Mouse (Mus musculus): ENCODE measurements around the gene Abtb1. TPM values are rescaled to one million over a fixed set of nuclear protein-coding genes. Genes with fewer than 3 reads are reported as not detected.

Abtb1 gene
- polyA plus RNA-seq (2015; fragmentation: Nextera tagmentation; extraction: Ambion mirVana): 25.1 and 26.1 TPM in 2 replicates

DNA sequence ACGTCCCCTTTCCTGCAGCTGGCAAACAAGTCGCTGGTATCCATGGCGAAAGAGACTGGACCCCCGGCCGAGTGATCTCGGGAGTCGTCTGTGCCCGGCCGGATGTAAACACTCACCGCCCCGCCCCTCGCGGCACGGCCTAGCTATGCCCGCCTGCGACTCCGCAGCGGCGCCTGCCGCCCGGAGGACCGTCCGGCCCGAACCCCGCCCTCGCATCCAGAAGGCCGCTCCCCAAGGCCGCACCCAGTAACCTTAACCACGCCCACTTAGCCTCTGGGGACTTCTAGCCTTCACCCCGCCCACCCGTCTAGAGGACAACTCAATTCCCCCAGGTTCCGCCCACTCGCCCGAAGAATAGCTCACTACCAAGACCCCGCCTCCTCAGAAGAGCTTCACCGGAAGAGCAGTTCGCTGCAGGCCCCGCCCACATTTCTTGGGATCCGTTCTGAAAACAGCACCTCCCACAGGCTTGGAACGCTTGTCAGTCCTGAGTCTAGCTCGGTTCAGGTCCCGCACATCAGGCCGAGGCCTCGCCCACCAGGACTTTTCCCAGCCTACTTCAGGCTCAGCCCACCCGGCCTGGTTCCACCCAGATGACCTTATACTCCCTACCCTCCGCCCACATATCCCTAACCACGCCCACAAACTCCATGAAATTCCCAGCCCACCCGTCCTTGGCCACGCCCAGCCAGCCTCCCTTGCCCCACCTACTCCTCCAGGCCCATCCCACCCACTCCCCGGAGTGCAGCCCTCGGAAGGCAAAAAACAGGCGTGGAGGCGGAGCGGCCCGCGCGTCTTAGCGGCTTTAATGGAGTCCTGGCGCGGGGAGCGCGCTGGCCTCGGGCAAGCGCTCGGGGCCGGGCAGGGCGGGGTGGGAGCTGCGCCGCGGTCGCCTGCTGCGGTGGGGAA, at the start of gene Abtb1:
Gene Abtb1 (minus strand): TSS at position 204 of the 909 bp plus-strand sequence.
- DNase-seq (ENCODE audit: low spot score) (peak; percentile 99), ATAC-seq (ENCODE audit: low FRiP score, low TSS enrichment) (peak; percentile 97)
- Histone ChIP-seq H3K4me3 (ENCODE audit: low read depth, low read length) (peak within 1 kb of the TSS; percentile 86), H3K36me3 (ENCODE audit: control insufficient read depth, insufficient read depth, low read length) (peaks cover 5% of the 10 kb centered on the region; the same call in 1 of the 2 replicates), H3K27ac (replicated peaks) (peak within 1 kb of the TSS; percentile 97), H3K27me3 (ENCODE audit: control insufficient read depth, insufficient read depth, low read length) (no peaks in the 10 kb centered on the region), H3K9me3 (ENCODE audit: control insufficient read depth, low read length) (no peaks in the 10 kb centered on the region), H3K4me1 (replicated peaks; ENCODE audit: control insufficient read depth, insufficient read depth) (peaks cover 4% of the 10 kb centered on the region; the same call in 1 of the 2 replicates), H3K4me2 (replicated peaks; ENCODE audit: low read depth) (peak within 1 kb of the TSS; percentile 92), H3K9ac (ENCODE audit: low read length) (peak within 1 kb of the TSS; percentile 94)
- TF ChIP-seq CTCF (IDR thresholded peaks at IDR 0.05; ENCODE audit: low read depth): peak; percentile 79
- TF ChIP-seq EP300 (optimal IDR thresholded peaks at IDR 0.05): no peak
- under 1% methylated on average over 72 of the region's 72 CpGs for WGBS

DNA sequence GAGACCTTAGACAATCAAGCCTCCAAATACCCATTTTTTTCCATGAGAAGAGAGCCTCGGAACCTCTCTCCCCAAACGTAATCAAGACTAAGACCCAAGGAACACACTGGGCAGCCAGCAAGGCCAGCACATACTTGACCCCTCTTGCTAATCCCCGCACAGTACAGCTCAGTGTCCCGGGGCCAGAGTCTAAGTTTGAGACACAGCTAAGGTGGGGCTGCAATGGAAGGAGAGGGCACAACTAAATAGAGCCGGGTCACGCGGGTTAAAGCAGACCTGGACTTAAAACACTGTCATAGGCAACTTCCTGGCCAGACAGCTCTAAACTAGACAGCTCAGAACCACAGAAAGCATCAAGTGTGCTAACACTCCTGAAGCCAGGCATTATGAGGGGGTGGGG, 49.0 kb upstream of the Abtb1 start:
- Histone ChIP-seq H3K4me3 (ENCODE audit: low read depth, low read length) (no peak overlapping the region), H3K9ac (ENCODE audit: low read length) (no peak overlapping the region), H3K4me2 (replicated peaks; ENCODE audit: low read depth) (no peak overlapping the region), H3K4me1 (replicated peaks; ENCODE audit: control insufficient read depth, insufficient read depth) (no peaks in the 10 kb centered on the region), H3K36me3 (ENCODE audit: control insufficient read depth, insufficient read depth, low read length) (peaks cover 17% of the 10 kb centered on the region), H3K9me3 (ENCODE audit: control insufficient read depth, low read length) (no peaks in the 10 kb centered on the region), H3K27ac (replicated peaks) (no peak overlapping the region), H3K27me3 (ENCODE audit: control insufficient read depth, insufficient read depth, low read length) (no peaks in the 10 kb centered on the region)
- ATAC-seq (ENCODE audit: low FRiP score, low TSS enrichment): no peak
- no peak for TF ChIP-seq CTCF (IDR thresholded peaks at IDR 0.05; ENCODE audit: low read depth)
- no peak for TF ChIP-seq EP300 (optimal IDR thresholded peaks at IDR 0.05)
- no peak for DNase-seq (ENCODE audit: low spot score)
- WGBS: 81% methylated on average over 7 of the region's 7 CpGs

DNA sequence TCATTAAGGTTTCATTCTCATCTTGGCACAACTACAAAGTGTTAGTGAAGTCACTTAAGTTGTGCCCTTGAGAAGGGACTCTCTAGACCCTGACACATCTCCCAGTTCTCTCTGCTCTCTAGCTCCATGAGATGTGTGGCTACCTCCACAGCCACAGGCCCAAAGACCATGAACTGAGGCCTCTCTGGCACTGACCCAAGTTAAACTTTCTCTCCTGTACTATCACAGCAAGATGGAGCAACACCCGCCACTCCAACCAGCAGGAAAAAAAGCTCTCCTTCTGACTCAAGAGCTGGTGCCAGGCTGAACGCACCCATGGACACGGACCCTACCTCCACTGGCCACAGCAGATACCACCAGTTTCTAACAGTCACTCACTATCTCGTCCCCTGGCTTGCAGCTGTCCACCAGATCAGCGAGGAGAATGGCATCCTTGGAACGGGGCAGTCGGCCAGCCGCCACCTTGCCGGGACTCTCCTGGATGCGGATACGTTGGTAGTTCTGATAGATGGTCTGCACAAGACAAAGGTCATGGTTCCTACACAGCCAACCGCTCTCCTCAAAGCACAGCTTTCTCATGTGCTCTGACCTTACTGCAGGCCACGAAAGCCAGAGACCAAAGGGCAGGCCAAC, 47.7 kb upstream of the Abtb1 start:
- Histone ChIP-seq H3K4me3 (ENCODE audit: low read depth, low read length) (no peak overlapping the region), H3K36me3 (ENCODE audit: control insufficient read depth, insufficient read depth, low read length) (peaks cover 17% of the 10 kb centered on the region), H3K9me3 (ENCODE audit: control insufficient read depth, low read length) (no peaks in the 10 kb centered on the region), H3K27ac (replicated peaks) (no peak overlapping the region), H3K27me3 (ENCODE audit: control insufficient read depth, insufficient read depth, low read length) (no peaks in the 10 kb centered on the region), H3K4me1 (replicated peaks; ENCODE audit: control insufficient read depth, insufficient read depth) (no peaks in the 10 kb centered on the region), H3K4me2 (replicated peaks; ENCODE audit: low read depth) (no peak overlapping the region), H3K9ac (ENCODE audit: low read length) (no peak overlapping the region)
- 83% methylated on average over 13 of the region's 13 CpGs for WGBS
- no peak for DNase-seq (ENCODE audit: low spot score)
- TF ChIP-seq CTCF (IDR thresholded peaks at IDR 0.05; ENCODE audit: low read depth) (no peak), EP300 (optimal IDR thresholded peaks at IDR 0.05) (no peak)
- peak; percentile 36; the same call in 1 of the 2 replicates for ATAC-seq (ENCODE audit: low FRiP score, low TSS enrichment)

DNA sequence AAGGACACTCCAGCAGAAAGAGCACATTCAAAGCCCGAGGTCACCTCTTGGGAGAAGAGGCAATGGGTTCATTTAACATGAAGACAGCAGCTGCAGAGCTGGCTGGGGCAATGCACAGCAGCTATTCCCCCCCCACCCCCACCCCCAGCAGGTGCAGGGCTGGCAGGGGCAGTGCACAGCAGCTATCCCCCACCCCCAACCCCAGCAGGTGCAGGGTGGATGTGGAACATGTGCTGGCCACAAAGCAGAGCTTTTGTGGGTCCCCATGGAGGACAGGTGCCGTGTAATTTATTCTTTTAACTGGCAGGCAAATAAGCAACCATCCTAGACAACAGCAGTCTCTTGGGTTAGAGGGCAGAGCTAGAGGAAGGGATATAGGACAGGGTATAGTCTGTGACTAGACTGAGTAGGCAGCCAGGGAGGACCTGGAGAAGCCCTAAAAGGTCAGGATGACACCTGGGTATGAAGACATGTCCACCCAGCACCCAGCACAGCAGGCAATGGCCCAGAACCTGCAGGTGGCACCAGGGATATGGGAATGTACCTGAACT, 44.7 kb upstream of the Abtb1 start:
- no peak for ATAC-seq (ENCODE audit: low FRiP score, low TSS enrichment)
- Histone ChIP-seq H3K27ac (replicated peaks) (no peak overlapping the region), H3K4me2 (replicated peaks; ENCODE audit: low read depth) (no peak overlapping the region), H3K36me3 (ENCODE audit: control insufficient read depth, insufficient read depth, low read length) (peaks cover 16% of the 10 kb centered on the region), H3K9me3 (ENCODE audit: control insufficient read depth, low read length) (no peaks in the 10 kb centered on the region), H3K4me1 (replicated peaks; ENCODE audit: control insufficient read depth, insufficient read depth) (no peaks in the 10 kb centered on the region), H3K27me3 (ENCODE audit: control insufficient read depth, insufficient read depth, low read length) (no peaks in the 10 kb centered on the region), H3K9ac (ENCODE audit: low read length) (no peak overlapping the region), H3K4me3 (ENCODE audit: low read depth, low read length) (no peak overlapping the region)
- no peak for DNase-seq (ENCODE audit: low spot score)
- TF ChIP-seq EP300 (optimal IDR thresholded peaks at IDR 0.05): no peak
- no peak for TF ChIP-seq CTCF (IDR thresholded peaks at IDR 0.05; ENCODE audit: low read depth)
- 80% methylated on average over 2 of the region's 2 CpGs for WGBS

DNA sequence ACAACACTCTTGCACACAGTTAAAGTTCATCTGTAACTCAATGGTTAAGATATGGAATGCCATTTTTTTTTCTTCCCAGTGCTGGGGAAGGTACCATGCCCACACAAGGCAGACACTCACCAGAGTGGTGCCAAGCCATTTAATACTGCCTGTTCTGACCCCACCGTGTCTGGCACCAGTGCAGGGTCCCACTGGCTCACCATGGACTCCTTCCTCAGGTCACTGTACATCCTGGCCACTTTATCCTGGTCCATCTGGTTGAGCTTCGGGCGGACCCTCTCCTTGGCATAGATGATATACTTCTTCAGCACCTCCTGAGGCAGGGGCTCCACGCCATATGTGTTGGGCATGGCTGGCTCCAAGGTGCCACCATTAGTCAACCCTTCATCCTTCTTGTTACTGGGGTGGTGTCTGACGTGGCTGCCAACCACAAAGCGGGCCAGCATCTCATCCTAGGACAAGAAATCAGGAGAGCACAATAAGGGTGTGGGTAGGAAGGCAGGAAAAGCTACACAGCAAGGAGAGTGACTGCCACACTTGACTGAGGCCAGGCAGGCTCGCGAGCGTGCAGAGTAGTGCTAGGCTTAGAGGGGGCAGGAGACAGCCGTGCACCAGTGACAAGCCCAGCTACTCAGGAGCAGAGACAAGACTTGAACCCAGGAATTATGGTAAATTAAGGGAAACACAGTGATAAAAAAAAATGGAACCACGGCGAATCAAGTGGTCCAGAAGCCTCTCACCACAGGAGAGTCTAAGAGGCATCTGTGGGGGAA, 44.0 kb upstream of the Abtb1 start:
- TF ChIP-seq CTCF (IDR thresholded peaks at IDR 0.05; ENCODE audit: low read depth) (no peak), EP300 (optimal IDR thresholded peaks at IDR 0.05) (no peak)
- Histone ChIP-seq H3K36me3 (ENCODE audit: control insufficient read depth, insufficient read depth, low read length) (peaks cover 16% of the 10 kb centered on the region), H3K4me2 (replicated peaks; ENCODE audit: low read depth) (no peak overlapping the region), H3K4me3 (ENCODE audit: low read depth, low read length) (no peak overlapping the region), H3K9me3 (ENCODE audit: control insufficient read depth, low read length) (no peaks in the 10 kb centered on the region), H3K27ac (replicated peaks) (no peak overlapping the region), H3K9ac (ENCODE audit: low read length) (no peak overlapping the region), H3K27me3 (ENCODE audit: control insufficient read depth, insufficient read depth, low read length) (no peaks in the 10 kb centered on the region), H3K4me1 (replicated peaks; ENCODE audit: control insufficient read depth, insufficient read depth) (no peaks in the 10 kb centered on the region)
- no peak for ATAC-seq (ENCODE audit: low FRiP score, low TSS enrichment)
- 97% methylated on average over 12 of the region's 12 CpGs for WGBS
- DNase-seq (ENCODE audit: low spot score): no peak
